ENCODE assay signal across 9 mouse cellular contexts in genomic region chr8:84554301-84555027, GRCm38 (mm10).
DNase-seq lines count a peak whose midpoint lies in the region; ATAC-seq and TF ChIP-seq lines count a peak whose summit lies in the region.
"Had no signal": no experiment of that assay in that cellular context is flagged by ENCODE, and none has a peak within 500 bp of the region (broad histone marks: within the 10 kb centered on the region; RNA-seq: fewer than 3 reads in every experiment).

No protein-coding gene starts in this region.

- ATAC-seq in limb, embryonic 14.5 days (ENCODE audit: low FRiP score, low read depth): peak; percentile 31; the same call in 1 of the 2 replicates

- DNase-seq in A20 (ENCODE audit: low read depth, low spot score): peak; percentile 65
- DNase-seq in adrenal gland, adult 8-10 months: peak; percentile 29
- DNase-seq in embryo, embryonic 9.5 days (ENCODE audit: extremely low spot score): peak; percentile 55
- peak; percentile 48 to 78 for DNase-seq in gastrocnemius, postnatal 4 days (ENCODE audit: low spot score in 2 of 2)
- peak; percentile 40 for DNase-seq in kidney, adult 9 months
- DNase-seq in limb, embryonic 14.5 days (ENCODE audit: low spot score): peak; percentile 48
- DNase-seq in neural tube, embryonic 10.5 days (ENCODE audit: extremely low spot score, low spot score): peak; percentile 51
- DNase-seq in thymus, postnatal 0 days (ENCODE audit: low spot score): peak; percentile 71

- 0 out of 2 replicates have a peak, but pooled peaks cover 3% of the 10 kb centered on the region for H3K4me1 ChIP-seq in limb, embryonic 14.5 days (ENCODE audit: control insufficient read depth, insufficient read depth, low read length)

- no peaks in the 10 kb centered on the region for H3K9me3 ChIP-seq in limb, embryonic 14.5 days (ENCODE audit: control insufficient read depth, low read length)
- H3K9me3 ChIP-seq: embryonic facial prominence, embryonic 12.5 days had no signal

- 42% methylated on average over 14 of the region's 14 CpGs for WGBS in limb, embryonic 14.5 days

- H3K27me3 ChIP-seq in limb, embryonic 14.5 days (ENCODE audit: control insufficient read depth, insufficient read depth, low read length): peaks cover 37% of the 10 kb centered on the region

- no peak for TF ChIP-seq POLR2A in limb, embryonic 14.5 days (IDR thresholded peaks at IDR 0.05; ENCODE audit: borderline replicate concordance, extremely low read depth, insufficient read depth, insufficient read length)

- H3K36me3 ChIP-seq in limb, embryonic 14.5 days (ENCODE audit: control insufficient read depth, insufficient read depth, low read length): no peaks in the 10 kb centered on the region
- H3K36me3 ChIP-seq: embryonic facial prominence, embryonic 12.5 days had no signal

- no peak overlapping the region for H3K4me3 ChIP-seq in limb, embryonic 14.5 days (replicated peaks; ENCODE audit: low read length)
- H3K4me3 ChIP-seq: embryonic facial prominence, embryonic 12.5 days had no signal

- no peak overlapping the region for H3K9ac ChIP-seq in limb, embryonic 14.5 days (ENCODE audit: low read depth, low read length, severe bottlenecking)
- H3K9ac ChIP-seq: embryonic facial prominence, embryonic 12.5 days had no signal

- H3K4me2 ChIP-seq in limb, embryonic 14.5 days (replicated peaks; ENCODE audit: low read depth, low read length, severe bottlenecking): no peak overlapping the region
- H3K4me2 ChIP-seq: embryonic facial prominence, embryonic 12.5 days had no signal

- no peak overlapping the region for H3K27ac ChIP-seq in limb, embryonic 14.5 days (replicated peaks; ENCODE audit: low read depth, low read length)
- H3K27ac ChIP-seq: embryonic facial prominence, embryonic 12.5 days had no signal
